Mouse (Mus musculus): ENCODE measurements around the gene Zswim3.
A peak's percentile ranks its signal among the peaks of the same experiment; 100 is the strongest.

DNA sequence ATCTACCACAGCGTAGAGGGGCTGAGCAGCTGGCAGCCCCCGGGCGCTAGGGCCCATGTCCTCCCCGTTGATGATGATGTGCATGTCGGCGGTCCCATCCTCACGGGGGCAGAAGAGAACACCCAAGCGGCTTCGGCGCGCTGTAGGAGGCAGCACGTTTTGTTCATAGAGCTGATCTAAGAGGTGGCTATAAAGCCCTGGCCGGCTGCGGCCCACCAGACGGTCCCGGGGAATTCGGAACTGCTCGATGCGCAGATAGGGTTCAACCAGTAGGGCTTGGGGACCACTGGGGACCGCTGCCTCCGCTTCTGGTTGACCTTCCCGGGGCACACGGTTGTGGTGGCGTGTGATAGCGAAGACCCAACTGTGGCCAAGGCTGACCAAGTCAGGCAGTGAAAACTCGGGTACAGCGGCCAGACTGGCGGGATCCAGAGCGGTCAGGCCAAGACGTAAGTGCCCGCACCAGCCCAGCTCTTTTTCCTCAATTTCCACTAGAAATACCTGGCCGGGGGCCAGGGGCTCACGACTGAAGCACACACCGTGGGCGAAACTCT lies 27.9 kb downstream of the Zswim3 start, which contains the start of gene Ctsa:
- TF ChIP-seq CTCF (conservative IDR thresholded peaks at IDR 0.05; ENCODE audit: insufficient read depth, insufficient read length, low read depth, low read length) (peak; percentile 64), POLR2A (IDR thresholded peaks at IDR 0.05; ENCODE audit: low read depth, low read length) (peak; percentile 9)
